Mouse (Mus musculus) cerebellum, adult 9-10 months (tissue): ENCODE data around the gene Ascc2.
A peak's percentile ranks its signal among the peaks of the same experiment; 100 is the strongest.
"Not testable (repeated sequence)": the region's sequence is repeated elsewhere in the genome, so short reads cannot be mapped to it uniquely, and the experiment has no call there.

Experiments used
- DNase-seq: peaks from one replicate; pipeline ENCODE4 v3.0.0; 2022

The Ascc2 gene

DNA sequence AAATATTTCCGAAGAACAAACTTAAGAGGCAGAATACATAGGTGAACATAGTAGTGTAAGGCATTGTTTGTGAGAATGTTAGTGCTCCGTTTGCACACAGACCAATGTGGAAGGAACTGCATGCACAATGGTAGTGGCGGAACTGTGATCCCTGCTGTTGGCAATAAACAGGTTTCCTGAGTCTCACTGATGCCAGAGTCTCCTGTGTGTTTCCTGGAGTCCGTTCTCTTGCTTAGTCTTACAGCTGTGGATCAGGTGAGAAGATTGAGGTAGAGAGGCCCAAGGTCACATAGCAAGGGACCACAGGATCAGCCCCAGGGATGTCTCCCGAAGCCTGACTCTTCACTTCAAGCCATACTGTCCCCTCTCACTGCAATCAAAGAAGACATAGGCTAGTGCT, 48.0 kb downstream of the Ascc2 start:
- DNase-seq = no peak

DNA sequence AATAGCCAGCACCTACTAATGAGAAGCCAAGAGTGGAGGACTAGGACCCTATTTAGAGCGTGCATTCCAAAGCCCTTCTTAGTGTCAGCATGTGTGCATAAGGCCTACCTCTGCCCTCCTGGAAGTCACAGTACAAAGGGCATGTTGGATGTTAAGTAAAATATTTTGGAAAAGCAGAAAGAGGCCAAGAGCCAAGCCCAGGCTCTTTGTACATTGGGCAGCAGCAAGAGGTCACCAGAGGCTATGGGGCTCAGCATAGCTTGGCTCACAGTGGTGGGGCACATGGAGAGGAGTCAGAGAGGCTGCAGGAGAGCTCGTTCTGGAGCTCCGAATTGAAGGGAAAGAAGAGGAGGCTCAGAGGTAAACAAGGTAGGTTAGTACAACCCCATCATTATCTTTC, 49.5 kb downstream of the Ascc2 start:
- no peak for DNase-seq

DNA sequence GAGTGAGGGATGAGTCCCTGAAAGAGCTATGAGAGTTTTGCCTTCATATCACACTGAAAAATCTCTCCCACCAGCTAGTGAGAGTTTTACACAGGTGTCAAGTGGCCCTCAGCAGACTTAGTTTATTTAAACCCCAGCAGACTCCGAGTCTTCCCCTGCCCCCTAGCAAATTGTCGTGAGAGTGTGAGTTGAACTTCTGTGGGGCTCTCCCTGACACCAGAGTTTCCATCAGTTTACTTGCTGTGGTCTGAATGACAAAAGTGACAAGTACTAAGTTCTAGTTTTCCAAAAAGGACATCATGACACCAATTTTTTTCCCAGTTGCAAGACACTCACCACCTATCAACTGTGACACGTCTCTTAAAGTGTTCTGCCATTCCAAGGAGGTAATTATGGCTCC, 50.3 kb downstream of the Ascc2 start:
- no peak for DNase-seq

DNA sequence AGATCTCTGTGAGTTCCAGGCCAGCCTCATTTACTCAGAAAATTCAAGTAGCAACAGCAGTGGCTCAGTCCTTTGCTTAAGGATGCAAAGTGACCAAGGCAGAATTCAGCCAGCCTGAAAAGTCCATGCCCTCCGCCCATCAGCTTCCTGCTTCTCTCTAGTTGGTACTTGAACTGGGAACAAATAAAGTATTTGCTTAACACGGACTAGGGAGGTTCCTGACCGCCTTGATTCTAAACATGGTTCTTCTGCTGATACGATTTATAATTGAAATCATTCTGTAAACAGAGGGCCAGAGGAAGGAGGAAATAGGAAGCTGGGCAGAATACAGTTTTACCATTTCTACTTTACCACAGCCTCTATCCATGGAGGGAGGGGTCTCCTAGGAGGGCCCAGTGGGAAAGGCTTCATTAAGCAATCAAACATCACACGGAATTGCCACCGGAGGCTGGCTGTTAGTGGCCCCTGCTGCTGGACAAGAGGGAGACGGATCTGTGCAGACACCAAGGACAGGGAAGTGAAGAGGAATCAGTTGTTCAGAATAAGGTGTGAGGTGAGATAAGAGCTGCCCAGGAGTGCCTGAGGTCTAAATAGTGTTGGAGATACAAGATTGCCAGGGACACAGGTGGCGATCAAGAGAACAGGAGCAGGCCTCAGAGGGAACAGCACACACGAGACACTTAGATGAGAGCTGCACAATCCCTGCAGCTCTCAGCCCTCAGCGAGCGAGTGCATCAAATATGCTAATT, 51.3 kb downstream of the Ascc2 start:
- DNase-seq = no peak

GRCm38 (mm10) chr11:4690353-4690752, 52.8 kb downstream of the Ascc2 start:
- DNase-seq = no peak

DNA sequence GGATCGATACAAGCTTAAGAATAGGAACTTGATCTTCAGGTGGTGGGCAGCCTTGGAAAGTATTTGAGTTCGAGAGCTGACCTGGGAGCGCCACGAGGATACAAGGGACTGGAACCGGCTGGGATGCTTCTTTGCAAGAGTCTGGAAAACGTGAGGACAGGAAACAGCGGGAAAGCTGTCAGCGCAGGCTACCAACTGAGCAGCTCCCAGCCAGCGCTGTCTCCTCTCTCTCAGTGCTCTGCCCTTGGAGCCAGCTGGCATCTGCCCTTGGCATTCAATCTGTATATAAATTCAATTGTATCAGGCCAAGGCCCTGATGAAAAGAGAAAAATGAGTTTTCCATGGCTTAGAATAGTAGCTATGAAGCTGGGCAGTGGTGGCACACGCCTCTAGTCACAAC, 53.7 kb downstream of the Ascc2 start:
- DNase-seq = no peak

GRCm38 (mm10) chr11:4692162-4692561, 54.6 kb downstream of the Ascc2 start:
- no peak for DNase-seq

GRCm38 (mm10) chr11:4697043-4697983, 59.8 kb downstream of the Ascc2 start:
- no peak for DNase-seq

GRCm38 (mm10) chr11:4700726-4701125, 63.2 kb downstream of the Ascc2 start:
- DNase-seq = no peak

DNA sequence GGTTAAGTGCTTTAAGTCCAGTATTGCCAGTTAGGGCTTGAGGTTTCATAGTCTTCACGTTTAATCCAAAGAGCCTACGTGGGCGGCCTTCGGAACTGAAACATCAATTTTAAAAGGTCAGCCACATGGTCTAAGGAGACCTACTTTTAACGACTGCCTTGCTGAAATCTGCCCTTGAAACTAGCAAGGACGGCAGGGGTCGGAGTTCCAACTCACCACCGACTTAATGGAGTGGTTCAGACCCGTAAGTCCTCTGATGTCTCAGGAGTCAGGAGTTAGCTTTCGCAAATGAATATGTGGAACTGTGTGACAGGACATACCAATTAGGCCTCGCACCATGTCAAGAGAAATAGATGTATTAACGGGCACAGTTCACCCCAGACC, 66.1 kb downstream of the Ascc2 start:
- no peak for DNase-seq

GRCm38 (mm10) chr11:4704072-4704964, 66.8 kb downstream of the Ascc2 start, which contains the start of the genes Uqcr10 and Zmat5:
Gene Uqcr10, minus strand, starts transcription at chr11:4704342.
Gene Zmat5, plus strand, starts transcription at chr11:4704678.
- DNase-seq = peak; percentile 96

GRCm38 (mm10) chr11:4705178-4705577, 67.6 kb downstream of the Ascc2 start:
- DNase-seq = no peak

GRCm38 (mm10) chr11:4710188-4710587, 72.6 kb downstream of the Ascc2 start:
- not testable (repeated sequence) for DNase-seq

DNA sequence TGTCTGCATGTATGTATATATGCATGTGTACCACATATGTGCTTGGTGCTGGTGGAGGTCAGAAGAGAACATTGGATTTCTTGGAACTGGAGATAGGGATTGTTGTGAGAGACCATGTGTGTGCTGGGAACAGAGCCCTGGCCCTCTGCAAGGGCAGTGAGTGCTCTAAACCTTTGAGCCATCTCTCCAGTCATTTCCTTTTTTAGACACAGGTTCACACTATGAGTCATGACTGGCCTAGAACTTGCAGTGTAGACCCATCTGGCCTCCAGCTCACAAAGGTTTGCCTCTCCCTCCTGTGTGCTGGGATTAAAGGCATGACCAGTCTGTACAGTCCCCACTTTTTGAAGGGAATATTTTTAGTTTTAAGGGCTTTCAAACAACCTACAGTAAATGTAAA, 75.3 kb downstream of the Ascc2 start:
- DNase-seq = no peak

DNA sequence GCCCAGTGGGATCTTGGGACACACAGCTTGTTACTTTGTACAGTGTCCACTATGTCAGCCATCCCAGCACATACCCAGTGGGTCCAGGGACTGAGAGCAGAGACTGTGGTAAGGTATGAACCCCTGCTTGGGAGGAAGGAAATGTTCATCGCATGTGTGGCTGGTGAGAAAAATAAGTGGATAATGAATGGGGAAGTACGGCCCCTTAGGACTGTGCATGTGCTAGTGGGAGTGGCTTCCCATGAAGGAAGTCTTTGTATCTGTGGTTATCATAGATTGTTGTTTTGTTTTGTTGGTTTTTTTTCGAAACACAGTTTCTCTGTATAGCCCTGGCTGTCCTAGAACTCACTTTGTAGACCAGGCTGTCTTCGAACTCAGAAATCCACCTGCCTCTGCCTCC, 77.2 kb downstream of the Ascc2 start:
- DNase-seq = no peak

GRCm38 (mm10) chr11:4715596-4715995, 78.0 kb downstream of the Ascc2 start:
- no peak for DNase-seq

DNA sequence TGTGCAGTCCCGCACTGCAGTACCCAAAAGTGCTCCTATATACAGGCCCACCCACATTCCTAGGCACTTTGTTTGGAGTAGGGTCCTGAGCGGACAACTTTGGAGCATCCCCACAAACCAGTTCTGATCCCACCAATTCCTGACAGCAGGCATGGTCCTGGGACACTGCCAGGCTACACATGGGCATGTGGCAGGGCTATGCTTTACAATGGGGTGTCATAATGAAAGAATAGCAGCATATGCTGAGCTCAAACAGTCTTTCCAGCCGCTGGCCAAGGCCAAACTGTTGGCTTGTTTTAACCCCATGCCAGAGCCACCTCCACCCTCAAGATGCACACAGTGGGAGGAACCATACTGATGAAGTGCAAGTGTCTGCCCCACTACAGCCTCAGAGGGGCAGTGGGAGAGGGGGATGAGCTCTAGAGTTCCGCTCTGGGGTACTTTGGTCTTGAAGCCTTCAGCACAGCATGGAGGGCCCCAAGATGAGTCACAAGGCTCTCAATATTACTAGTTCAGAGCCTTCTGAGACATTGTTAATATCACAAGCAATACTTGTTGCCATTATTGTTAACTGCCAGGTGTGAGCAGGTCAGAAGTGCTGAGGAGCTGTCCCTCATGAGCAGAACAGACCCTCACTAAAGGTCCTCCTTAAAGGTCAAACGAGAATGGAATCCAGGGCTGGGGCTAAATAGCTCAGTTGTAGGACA, 79.1 kb downstream of the Ascc2 start:
- no peak for DNase-seq

DNA sequence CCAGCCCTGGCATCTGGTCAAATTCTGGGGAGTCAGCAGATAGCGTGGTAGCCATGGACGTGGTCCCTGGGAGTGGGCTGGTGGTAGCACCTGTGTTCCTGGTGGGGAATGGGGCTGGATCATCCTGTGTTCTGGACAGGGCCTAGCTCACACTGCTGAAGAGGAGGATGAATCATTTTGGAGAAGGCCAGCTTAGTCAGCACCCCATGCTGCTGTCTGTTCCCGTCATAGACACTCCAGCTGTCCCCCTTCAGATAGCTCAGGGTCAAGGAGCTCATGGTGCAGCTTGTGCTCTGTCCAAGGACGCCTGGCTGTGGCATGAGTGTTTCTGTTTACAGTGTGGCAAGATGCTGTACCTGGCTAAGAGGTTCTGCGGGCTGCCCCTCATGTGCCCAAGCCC, 81.0 kb downstream of the Ascc2 start:
- DNase-seq = no peak

DNA sequence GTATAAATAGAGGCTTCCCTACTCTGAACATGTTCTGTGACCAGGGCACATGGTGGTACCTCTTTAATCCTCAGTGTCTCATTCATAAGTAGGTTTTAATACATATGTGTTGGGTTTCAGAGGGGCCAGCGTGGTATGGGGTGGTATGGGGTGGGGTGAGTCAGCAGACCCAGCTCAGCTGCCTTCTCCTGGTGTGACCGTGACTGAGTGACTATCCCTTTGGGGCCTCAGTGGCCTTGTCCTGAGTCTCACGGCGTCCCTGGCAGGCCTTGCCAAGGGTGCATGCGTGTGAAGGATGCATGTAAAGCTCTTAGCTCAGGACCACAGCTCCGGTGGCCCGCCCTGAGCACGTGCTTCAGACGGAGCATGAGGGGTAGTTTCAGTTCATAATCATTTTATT, 82.4 kb downstream of the Ascc2 start:
- DNase-seq = no peak

DNA sequence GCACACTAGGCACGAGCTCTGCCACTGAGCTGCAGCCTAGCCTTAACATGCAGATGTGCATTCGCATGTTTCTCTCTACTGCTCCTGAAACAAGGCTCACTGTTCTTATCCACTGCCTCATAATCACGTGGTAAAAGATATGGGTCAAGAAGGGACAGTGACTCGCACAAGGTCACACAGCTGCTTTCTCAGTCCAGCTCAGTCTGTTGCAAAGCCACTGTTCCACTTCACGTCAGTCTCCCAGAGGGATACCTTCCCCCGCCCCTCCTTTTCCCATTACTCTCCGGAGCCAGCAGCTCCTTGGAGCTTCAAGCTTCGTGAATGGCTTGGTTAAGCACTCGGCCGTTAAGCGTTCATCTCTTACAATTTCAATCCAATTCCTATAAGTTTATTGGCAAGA, 82.8 kb downstream of the Ascc2 start:
- no peak for DNase-seq

- DNase-seq = peak; percentile 85
These were observed 83.5 kb downstream of the Ascc2 start for GRCm38 (mm10) chr11:4720900-4721580.

DNA sequence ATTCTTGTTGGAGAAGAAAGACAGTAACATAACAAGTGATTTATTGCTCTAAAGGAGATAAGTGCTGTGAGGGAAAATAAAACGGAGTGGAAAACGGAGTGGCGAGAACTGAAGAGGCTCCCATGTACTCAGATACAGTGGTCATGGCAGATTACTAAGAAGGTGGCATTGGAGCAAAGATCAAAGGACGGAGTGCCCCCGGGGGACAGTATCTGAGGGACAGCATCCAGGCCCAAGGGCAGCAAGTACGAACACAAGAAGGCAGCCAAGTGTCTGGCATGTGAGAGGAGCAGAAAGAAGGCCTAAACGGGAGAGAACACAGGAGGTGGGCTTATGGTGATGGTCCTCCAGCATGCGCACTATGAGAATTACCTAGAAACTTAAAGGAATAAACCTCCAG, 84.2 kb downstream of the Ascc2 start:
- no peak for DNase-seq
